ENCODE assay signal across 13 mouse cellular contexts in genomic region chr17:27521303-27521702, GRCm38 (mm10). TPM values are rescaled to one million over a fixed set of nuclear protein-coding genes. Genes with fewer than 3 reads are reported as not detected.
DNase-seq lines count a peak whose midpoint lies in the region; ATAC-seq and TF ChIP-seq lines count a peak whose summit lies in the region.
"Had no signal": no experiment of that assay in that cellular context is flagged by ENCODE, and none has a peak within 500 bp of the region (broad histone marks: within the 10 kb centered on the region; RNA-seq: fewer than 3 reads in every experiment).

Grm4 (minus strand) TSS chr17:27521403.

- H3K36me3 ChIP-seq in embryonic facial prominence, embryonic 15.5 days = no peaks in the 10 kb centered on the region
- H3K36me3 ChIP-seq in hindbrain, postnatal 0 days (ENCODE audit: insufficient read depth, low read length) = no peaks in the 10 kb centered on the region
- H3K36me3 ChIP-seq in midbrain, embryonic 12.5 days = no peaks in the 10 kb centered on the region
- H3K36me3 ChIP-seq: liver, embryonic 13.5 days had no signal

- DNase-seq in layer of hippocampus, postnatal 10 days (ENCODE audit: low spot score in 2 of 2) = no peak
- no peak for DNase-seq in layer of hippocampus, adult 11-12 months (ENCODE audit: low spot score)
- no peak for DNase-seq in hindbrain, postnatal 0 days (ENCODE audit: low spot score)
- no peak for DNase-seq in gastrocnemius, postnatal 10 days
- no peak for DNase-seq in kidney, postnatal 10 days

- H3K9me3 ChIP-seq in embryonic facial prominence, embryonic 15.5 days (replicated peaks) = no peaks in the 10 kb centered on the region
- H3K9me3 ChIP-seq in hindbrain, postnatal 0 days (ENCODE audit: low read length) = no peaks in the 10 kb centered on the region
- H3K9me3 ChIP-seq in midbrain, embryonic 12.5 days = no peaks in the 10 kb centered on the region
- H3K9me3 ChIP-seq: liver, embryonic 13.5 days had no signal

- H3K4me3 ChIP-seq in embryonic facial prominence, embryonic 15.5 days (replicated peaks) = no peak within 1 kb of the TSS
- 0 out of 2 replicates have a peak within 1 kb of the TSS, but pooled peaks have one; percentile 10 for H3K4me3 ChIP-seq in hindbrain, postnatal 0 days (ENCODE audit: low read length)
- no peak within 1 kb of the TSS for H3K4me3 ChIP-seq in midbrain, embryonic 12.5 days
- H3K4me3 ChIP-seq: liver, embryonic 13.5 days had no signal

- no peak within 1 kb of the TSS for H3K9ac ChIP-seq in embryonic facial prominence, embryonic 15.5 days
- H3K9ac ChIP-seq in hindbrain, postnatal 0 days (replicated peaks; ENCODE audit: low read length) = no peak within 1 kb of the TSS
- no peak within 1 kb of the TSS for H3K9ac ChIP-seq in midbrain, embryonic 12.5 days (replicated peaks)
- H3K9ac ChIP-seq: liver, embryonic 13.5 days had no signal

- TF ChIP-seq CTCF in hindbrain, postnatal 0 days (IDR thresholded peaks at IDR 0.05; ENCODE audit: low read depth) = no peak

- H3K27ac ChIP-seq in embryonic facial prominence, embryonic 15.5 days (replicated peaks) = no peak within 1 kb of the TSS
- no peak within 1 kb of the TSS for H3K27ac ChIP-seq in hindbrain, postnatal 0 days
- 0 out of 2 replicates have a peak within 1 kb of the TSS, but pooled peaks have one; percentile 35 for H3K27ac ChIP-seq in midbrain, embryonic 12.5 days (replicated peaks)
- H3K27ac ChIP-seq: liver, embryonic 13.5 days had no signal

- H3K4me1 ChIP-seq in embryonic facial prominence, embryonic 15.5 days = 0 out of 2 replicates have a peak, but pooled peaks cover 5% of the 10 kb centered on the region
- no peaks in the 10 kb centered on the region; the same call in 1 of the 2 replicates for H3K4me1 ChIP-seq in hindbrain, postnatal 0 days (ENCODE audit: insufficient read depth, low read length)
- peaks cover 34% of the 10 kb centered on the region for H3K4me1 ChIP-seq in midbrain, embryonic 12.5 days
- H3K4me1 ChIP-seq: liver, embryonic 13.5 days had no signal

- ATAC-seq in embryonic facial prominence, embryonic 15.5 days (ENCODE audit: insufficient number of reproducible peaks, low FRiP score, low TSS enrichment, low read depth) = no peak
- no peak for ATAC-seq in hindbrain, postnatal 0 days
- ATAC-seq in midbrain, embryonic 12.5 days (ENCODE audit: low FRiP score, low read depth) = no peak
- ATAC-seq in megakaryocyte, adult 5-6 weeks (ENCODE audit: poor library complexity, severe bottlenecking) = no peak
- ATAC-seq: activated CD4-positive, CD25-positive, alpha-beta regulatory T cell, adult 4 months had no signal

- H3K4me2 ChIP-seq in embryonic facial prominence, embryonic 15.5 days (replicated peaks) = 0 out of 2 replicates have a peak within 1 kb of the TSS, but pooled peaks have one; percentile 21
- H3K4me2 ChIP-seq in hindbrain, postnatal 0 days (ENCODE audit: low read depth, low read length) = peak within 1 kb of the TSS; percentile 46
- H3K4me2 ChIP-seq in midbrain, embryonic 12.5 days (replicated peaks) = peak within 1 kb of the TSS; percentile 39
- H3K4me2 ChIP-seq: liver, embryonic 13.5 days had no signal

- 67% methylated on average over 5 of the region's 5 CpGs for WGBS in embryonic facial prominence, embryonic 15.5 days
- WGBS in hindbrain, postnatal 0 days = 72% methylated on average over 5 of the region's 5 CpGs
- WGBS in midbrain, embryonic 12.5 days = 82% methylated on average over 5 of the region's 5 CpGs

- peaks cover 58% of the 10 kb centered on the region for H3K27me3 ChIP-seq in embryonic facial prominence, embryonic 15.5 days
- peaks cover 11% of the 10 kb centered on the region for H3K27me3 ChIP-seq in hindbrain, postnatal 0 days (ENCODE audit: insufficient read depth, low read length)
- H3K27me3 ChIP-seq in midbrain, embryonic 12.5 days = peaks cover 47% of the 10 kb centered on the region

RNA-seq across cellular contexts. Expression of gene Grm4, which starts in this region (rescaled TPM):
- total RNA-seq in layer of hippocampus, postnatal 10 days (2021) = 10 to 100 TPM; 12.2 to 16.1 TPM
- polyA plus RNA-seq in embryonic facial prominence, embryonic 15.5 days (2015; fragmentation: Nextera tagmentation; extraction: Ambion mirVana) = 0.72 and 0.85 TPM in 2 replicates
- total RNA-seq in hindbrain, postnatal 0 days (2014; rRNA removed) = 34.3 and 38.8 TPM in 2 replicates
- 8.7 and 10.1 TPM in 2 replicates for polyA plus RNA-seq in hindbrain, postnatal 0 days (2015; fragmentation: Nextera tagmentation; extraction: Ambion mirVana)
- 4.2 and 5.7 TPM in 2 replicates for polyA plus RNA-seq in midbrain, embryonic 12.5 days (2016; fragmentation: Nextera tagmentation; extraction: Ambion mirVana)
- total RNA-seq in megakaryocyte, adult 5-6 weeks (2015) = not detected in 2 replicates
- not detected in 2 replicates for total RNA-seq in megakaryocyte, adult 5-6 weeks (2017)
- total RNA-seq in gastrocnemius, postnatal 10 days (2021) = under 1 TPM; 0.16 to 0.32 TPM
- total RNA-seq: CH12.LX; hematopoietic stem cell, adult 5-6 weeks; monocyte, adult 5-6 weeks had no signal
- polyA plus RNA-seq: liver, embryonic 13.5 days had no signal

Comparison
In these comparisons a context has a peak if more than half of its experiments do, and no peak if none do; other contexts are left out.
1. RNA of gene Grm4 (total RNA-seq): 34.3 to 38.8 TPM in hindbrain, postnatal 0 days and 12.2 to 16.1 TPM in layer of hippocampus, postnatal 10 days; 0.16 to 0.32 TPM in gastrocnemius, postnatal 10 days and not detected in megakaryocyte, adult 5-6 weeks; every median in the first group is over 10 times any median in the second.
2. Peak in every context shown above with its lines, with median percentiles within 50 percentile points of each other: H3K4me2 ChIP-seq.